In genomic region chr16:93816861-93817260, GRCm38 (mm10) we compare ENCODE assay signal across 8 mouse cellular contexts. TPM values are rescaled to one million over a fixed set of nuclear protein-coding genes. Genes with fewer than 3 reads are reported as not detected.
DNase-seq lines count a peak whose midpoint lies in the region; ATAC-seq and TF ChIP-seq lines count a peak whose summit lies in the region.

No protein-coding gene starts in this region.

- H3K4me2 ChIP-seq in heart, embryonic 15.5 days = peak overlapping the region; percentile 47

- H3K4me3 ChIP-seq in gastrocnemius, adult 2 months = peak overlapping the region; percentile 62
- H3K4me3 ChIP-seq in heart, embryonic 15.5 days = no peak overlapping the region
- no peak overlapping the region; the same call in 1 of the 2 replicates for H3K4me3 ChIP-seq in small intestine, adult 2 months (ENCODE audit: low read depth, low read length)

- H3K4me1 ChIP-seq in heart, embryonic 15.5 days (replicated peaks) = peaks cover 13% of the 10 kb centered on the region
- peaks cover 24% of the 10 kb centered on the region; the same call in 1 of the 2 replicates for H3K4me1 ChIP-seq in small intestine, adult 2 months (ENCODE audit: control insufficient read depth, insufficient read depth, insufficient read length, low read length)

- no peak for TF ChIP-seq POLR2A in small intestine, adult 2 months (IDR thresholded peaks at IDR 0.05; ENCODE audit: low read depth, low read length)

- peaks cover 3% of the 10 kb centered on the region; the same call in 1 of the 2 replicates for H3K36me3 ChIP-seq in heart, embryonic 15.5 days
- peaks cover 6% of the 10 kb centered on the region; the same call in 1 of the 2 replicates for H3K36me3 ChIP-seq in small intestine, adult 2 months (ENCODE audit: control insufficient read depth, insufficient read depth, low read length)

- H3K9me3 ChIP-seq in heart, embryonic 15.5 days (replicated peaks) = 0 out of 2 replicates have a peak, but pooled peaks cover 2% of the 10 kb centered on the region

- intact Hi-C loops in gastrocnemius, adult 2 months (cut with DNase I) = no loop called here
- intact Hi-C loops in gastrocnemius, postnatal 14 days (cut with DNase I; ENCODE audit: low total_unique reads) = no loop called here

- no peaks in the 10 kb centered on the region for H3K27me3 ChIP-seq in heart, embryonic 15.5 days
- no peaks in the 10 kb centered on the region for H3K27me3 ChIP-seq in small intestine, adult 2 months (ENCODE audit: control insufficient read depth, insufficient read depth, low read length)

- no peak for DNase-seq in gastrocnemius, adult 2 months
- no peak for DNase-seq in gastrocnemius, postnatal 14 days
- peak; percentile 49 for DNase-seq in retina, embryonic 14.5 days (ENCODE audit: low spot score)
- no peak for DNase-seq in retina, postnatal 1 day
- DNase-seq in left cerebral cortex, adult 11 months (ENCODE audit: low spot score) = no peak
- no peak for DNase-seq in cerebellum, adult 8-10 months

- no peak for TF ChIP-seq CTCF in gastrocnemius, adult 2 months (IDR thresholded peaks at IDR 0.05)
- TF ChIP-seq CTCF in small intestine, adult 2 months (IDR thresholded peaks at IDR 0.05; ENCODE audit: extremely low read depth, insufficient read length, insufficient replicate concordance, low read depth, low read length) = no peak; the same call in 1 of the 2 replicates

- no peak for ATAC-seq in heart, embryonic 15.5 days (replicated peaks; ENCODE audit: insufficient number of reproducible peaks, insufficient read depth, low FRiP score, low read depth)

- peak overlapping the region; percentile 88 for H3K27ac ChIP-seq in gastrocnemius, adult 2 months
- H3K27ac ChIP-seq in heart, embryonic 15.5 days = peak overlapping the region; percentile 80
- H3K27ac ChIP-seq in small intestine, adult 2 months (ENCODE audit: insufficient read depth, low read depth, low read length) = peak overlapping the region; percentile 99

- no peak overlapping the region for H3K9ac ChIP-seq in heart, embryonic 15.5 days

- 44% methylated on average over 7 of the region's 7 CpGs for WGBS in heart, embryonic 15.5 days
- WGBS in small intestine, adult 2 months = 8% methylated on average over 7 of the region's 7 CpGs

RNA-seq across cellular contexts. Expression of gene Morc3, which starts 15.1 kb away (rescaled TPM):
- 10 to 100 TPM; 10.2 to 14.1 TPM for total RNA-seq in gastrocnemius, adult 2 months (2021)
- total RNA-seq in gastrocnemius, postnatal 14 days (2021) = 10 to 100 TPM; 10.5 to 16.8 TPM
- 22.2 and 22.3 TPM in 2 replicates for polyA plus RNA-seq in heart, embryonic 15.5 days (2015; fragmentation: Nextera tagmentation; extraction: Ambion mirVana)
- polyA plus RNA-seq in small intestine, adult 2 months (2012; rRNA removed) = 1.8 and 2.7 TPM in 2 replicates
